Mouse (Mus musculus) olfactory bulb, adult 2 months (tissue): ENCODE data around the gene Ndufaf2. TPM values are rescaled to one million over a fixed set of nuclear protein-coding genes. Genes with fewer than 3 reads are reported as not detected.

ENCODE experiments used
- H3K27ac ChIP-seq: fragments of 200-500 bp; 2 replicates; pipeline ENCODE4 v1.5.1; 2012; ENCODE audit warnings: low read depth, low read length; ENCODE audit not compliant: insufficient read depth
- H3K4me1 ChIP-seq: fragments of 200-500 bp; 2 replicates; pipeline ENCODE4 v1.6.1; 2012; ENCODE audit warnings: low read length; ENCODE audit not compliant: control insufficient read depth, insufficient read depth
- H3K4me3 ChIP-seq: fragments of 200-500 bp; 2 replicates; pipeline ENCODE4 v1.5.1; 2012; ENCODE audit warnings: mild to moderate bottlenecking, low read depth, low read length, moderate library complexity; ENCODE audit not compliant: insufficient read depth
- CTCF ChIP-seq: fragments of 200-500 bp; IDR thresholded peaks from 2 replicates; pipeline ENCODE4 v1.5.1; 2012; ENCODE audit warnings: low read depth, mild to moderate bottlenecking, low read length, moderate library complexity; ENCODE audit not compliant: insufficient read depth
- POLR2A ChIP-seq: fragments of 200-500 bp; IDR thresholded peaks from 2 replicates; pipeline ENCODE4 v1.6.1; 2012; ENCODE audit warnings: mild to moderate bottlenecking, low read depth, low read length, moderate library complexity; ENCODE audit not compliant: insufficient read depth
- WGBS: fragments of 180-500 bp; shearing (Covaris S2); methylation state at CpG from one replicate; pipeline ENCODE4 v1.1.7; 2018; 5-methylcytosine and 5-hydroxymethylcytosine counted together
- polyA plus RNA-seq: library from polyadenylated mRNA; stranded (reverse); fragments of >200 nt; gene quantifications from 2 replicates; pipeline ENCODE4 v1.2.4, GENCODE M21; 2012; ENCODE audit warnings: low replicate concordance; ENCODE audit not compliant: missing spikeins, insufficient read depth, insufficient read length

Gene Ndufaf2
- polyA plus RNA-seq, 1 experiment: not detected

DNA sequence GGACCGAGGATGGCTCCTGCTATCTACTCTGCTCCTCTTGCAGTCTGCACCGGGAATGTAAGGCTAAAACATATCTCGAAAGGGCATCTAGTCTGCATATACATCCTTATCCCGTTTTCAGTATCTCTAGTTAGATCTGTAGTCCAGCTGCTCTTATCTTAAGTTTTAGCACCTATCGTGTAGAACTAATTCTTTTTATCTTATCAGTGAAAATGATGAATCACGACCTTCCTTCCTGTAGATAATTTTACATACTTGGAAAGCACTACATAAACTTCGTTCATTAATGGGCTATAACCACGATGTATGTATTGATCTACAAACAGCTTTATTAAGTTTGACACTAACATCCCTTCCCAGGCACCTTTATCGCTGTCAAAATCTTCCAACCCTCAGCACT is 118.5 kb downstream of the Ndufaf2 start:
- TF ChIP-seq CTCF (no peak), POLR2A (no peak)
- Histone ChIP-seq H3K4me3 (no peak overlapping the region), H3K4me1 (peaks cover 3% of the 10 kb centered on the region), H3K27ac (no peak overlapping the region)
- WGBS: 93% methylated on average over 9 of the region's 9 CpGs

DNA sequence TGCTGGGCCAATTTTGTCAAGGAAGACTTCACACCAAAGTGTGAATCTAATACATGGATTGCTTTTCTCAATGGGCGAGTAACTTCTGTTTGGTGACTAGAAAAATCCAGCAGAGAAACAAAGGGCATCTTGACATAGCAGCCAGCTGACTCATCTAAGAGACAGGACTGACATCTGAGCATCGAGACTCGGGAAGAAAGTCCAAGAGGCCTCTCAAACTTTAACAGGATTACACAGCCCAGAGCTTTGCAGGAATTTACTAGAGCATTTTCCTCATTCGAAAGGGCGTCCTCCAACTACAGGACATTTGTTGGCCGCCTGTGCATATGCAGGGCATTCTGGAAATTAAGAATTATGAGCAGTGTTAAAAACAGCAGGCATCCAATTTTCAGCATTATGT is 119.0 kb downstream of the Ndufaf2 start:
- Histone ChIP-seq H3K27ac (no peak overlapping the region), H3K4me1 (peaks cover 3% of the 10 kb centered on the region), H3K4me3 (no peak overlapping the region)
- 83% methylated on average over 6 of the region's 6 CpGs for WGBS
- TF ChIP-seq POLR2A (no peak), CTCF (no peak)

DNA sequence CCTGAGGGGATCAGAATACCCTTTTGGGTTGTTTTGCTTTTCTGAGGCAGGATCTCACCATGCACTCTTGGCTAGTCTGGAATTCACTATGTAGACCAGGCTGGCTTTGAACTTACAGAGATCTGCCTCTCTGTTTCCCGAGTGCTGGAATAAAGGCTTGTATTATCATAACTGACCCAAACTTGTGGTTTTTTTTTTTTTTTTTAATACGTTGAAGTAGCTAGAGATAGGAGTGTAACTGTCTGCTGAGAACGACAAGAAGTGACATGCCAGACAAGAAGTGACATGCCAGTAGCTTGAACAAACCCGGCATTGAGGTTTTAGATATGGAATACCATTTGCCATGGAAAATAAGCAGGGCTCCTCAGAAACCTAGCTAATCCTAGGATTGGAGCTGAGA is 125.6 kb downstream of the Ndufaf2 start:
- no peaks in the 10 kb centered on the region for H3K4me1 ChIP-seq
- no peak overlapping the region for H3K27ac ChIP-seq
- H3K4me3 ChIP-seq: no peak overlapping the region
- TF ChIP-seq CTCF (no peak), POLR2A (no peak)
- WGBS: 91% methylated on average over 4 of the region's 4 CpGs

DNA sequence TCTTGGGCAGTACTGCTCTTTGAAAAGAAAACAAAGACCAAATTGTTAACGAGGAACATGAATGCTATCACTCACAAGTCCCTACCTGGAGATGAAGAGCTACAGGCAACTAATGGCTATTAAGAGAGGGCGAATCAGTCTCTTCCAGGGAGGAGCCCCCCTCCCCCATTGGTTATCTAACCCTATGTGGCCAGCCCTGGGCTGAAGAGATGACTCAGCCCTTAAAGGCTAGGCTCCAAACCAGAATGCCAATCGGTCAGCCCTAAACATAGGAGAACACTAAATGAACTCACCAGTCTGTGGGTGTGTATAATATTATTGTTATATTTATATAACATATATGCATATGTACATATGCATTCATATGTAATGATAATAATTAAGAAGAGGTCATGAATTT is 132.6 kb downstream of the Ndufaf2 start:
- Histone ChIP-seq H3K4me1 (no peaks in the 10 kb centered on the region), H3K4me3 (no peak overlapping the region), H3K27ac (no peak overlapping the region)
- no peak for TF ChIP-seq POLR2A
- no peak for TF ChIP-seq CTCF
- 59% methylated on average over 3 of the region's 3 CpGs for WGBS

DNA sequence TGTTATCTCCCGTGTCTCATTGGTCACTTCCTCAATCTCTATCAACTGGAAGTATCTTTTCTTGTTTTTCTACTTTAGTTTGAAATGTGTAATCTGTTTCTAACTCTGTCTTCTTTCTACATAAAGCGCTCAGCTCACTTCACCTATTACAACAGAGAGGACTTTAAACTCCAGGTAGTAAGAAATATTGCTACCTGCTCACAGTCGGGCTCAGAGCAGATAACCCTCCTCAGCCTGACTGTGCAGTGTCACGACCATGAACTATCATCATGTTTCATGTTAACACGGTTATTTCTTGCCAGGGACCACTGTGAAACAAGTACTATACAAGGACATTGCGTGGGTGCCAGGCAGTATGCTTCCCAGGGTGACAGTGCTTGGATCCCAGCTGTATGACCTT is 141.1 kb downstream of the Ndufaf2 start:
- Histone ChIP-seq H3K4me1 (no peaks in the 10 kb centered on the region), H3K27ac (no peak overlapping the region), H3K4me3 (no peak overlapping the region)
- TF ChIP-seq CTCF (no peak), POLR2A (no peak)
- WGBS: 91% methylated on average over 6 of the region's 6 CpGs

DNA sequence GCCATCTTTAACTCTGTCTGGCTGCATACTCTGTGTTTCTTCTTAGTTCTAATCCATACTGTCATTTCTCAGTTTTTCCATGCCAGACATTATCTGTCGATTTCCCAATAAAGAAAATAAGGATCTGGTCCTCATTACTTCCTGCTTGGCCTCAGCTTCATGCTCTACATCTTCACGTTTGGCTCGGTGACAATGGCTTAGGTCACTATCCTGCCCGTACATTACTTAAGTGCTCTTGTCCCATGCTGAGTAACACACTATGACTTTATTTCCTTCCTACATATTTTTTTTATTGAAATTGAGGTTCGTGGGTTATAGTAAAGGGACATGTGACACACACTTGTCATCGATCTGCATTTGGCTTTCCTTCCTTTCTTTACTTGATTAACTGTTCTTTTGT is 143.3 kb downstream of the Ndufaf2 start:
- Histone ChIP-seq H3K27ac (no peak overlapping the region), H3K4me1 (no peaks in the 10 kb centered on the region), H3K4me3 (no peak overlapping the region)
- TF ChIP-seq POLR2A (no peak), CTCF (no peak)
- 85% methylated on average over 6 of the region's 6 CpGs for WGBS

DNA sequence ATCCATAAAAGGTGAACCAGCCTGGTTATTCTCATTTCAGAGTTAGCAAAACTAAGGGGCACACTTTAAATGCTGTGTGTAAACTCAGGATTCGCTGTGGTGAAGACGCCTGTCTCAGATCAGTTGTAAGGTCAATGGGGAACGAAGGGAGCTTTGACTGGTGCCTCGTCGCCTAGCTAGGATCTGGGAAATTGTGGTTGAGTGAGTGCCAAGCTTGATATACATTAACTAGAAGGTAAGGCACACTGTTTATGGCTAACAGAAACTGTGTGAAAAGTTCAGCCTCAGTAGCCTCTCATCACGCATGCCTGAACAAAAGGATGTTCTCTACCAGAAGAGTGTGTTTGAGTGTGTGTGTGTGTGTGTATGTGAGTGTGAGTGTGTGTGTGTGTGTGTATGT is 144.6 kb downstream of the Ndufaf2 start:
- Histone ChIP-seq H3K4me1 (no peaks in the 10 kb centered on the region), H3K27ac (no peak overlapping the region), H3K4me3 (no peak overlapping the region)
- no peak for TF ChIP-seq POLR2A
- no peak for TF ChIP-seq CTCF
- WGBS: 97% methylated on average over 6 of the region's 6 CpGs

DNA sequence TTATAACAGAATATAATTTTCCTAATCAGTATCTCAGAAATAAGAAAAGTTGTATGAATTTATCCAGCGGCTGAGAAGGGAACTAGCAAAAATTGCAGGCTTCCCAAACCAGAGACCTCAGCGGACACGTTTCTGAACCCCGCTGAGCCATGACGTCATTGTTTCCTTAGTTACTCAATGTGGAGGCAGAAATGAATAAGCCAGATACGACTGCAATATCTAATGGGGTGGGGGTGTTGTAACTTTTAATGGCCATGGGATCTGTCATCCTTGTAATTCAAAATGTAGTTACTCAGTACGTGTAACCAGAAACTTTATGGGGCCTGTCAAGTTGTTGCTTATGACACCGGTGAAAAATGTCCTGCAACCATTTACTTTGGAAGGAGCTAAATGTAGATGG is 145.3 kb downstream of the Ndufaf2 start:
- H3K27ac ChIP-seq: no peak overlapping the region
- no peak overlapping the region for H3K4me3 ChIP-seq
- H3K4me1 ChIP-seq: no peaks in the 10 kb centered on the region
- TF ChIP-seq CTCF (no peak), POLR2A (no peak)
- WGBS: 72% methylated on average over 8 of the region's 8 CpGs

DNA sequence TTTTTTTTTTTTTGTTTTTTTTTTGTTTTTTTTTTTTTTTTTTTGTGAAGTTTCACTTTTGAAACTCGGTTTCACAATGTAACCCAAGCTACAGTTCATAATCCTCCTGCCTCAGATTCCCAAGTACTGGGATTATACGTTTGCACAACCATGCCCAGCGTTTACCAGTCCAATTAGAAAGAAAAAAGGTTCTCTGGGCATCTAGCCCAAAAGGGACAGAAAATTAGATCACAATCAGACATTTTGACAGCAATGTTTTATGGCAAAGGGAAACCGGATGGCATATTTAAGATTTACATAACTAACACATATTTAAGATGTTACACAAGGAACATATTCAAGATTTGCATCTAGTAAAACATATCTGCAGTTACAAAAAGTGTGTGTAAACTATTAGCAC is 150.6 kb downstream of the Ndufaf2 start:
- 63% methylated on average over 4 of the region's 4 CpGs for WGBS
- TF ChIP-seq CTCF (no peak), POLR2A (no peak)
- no peaks in the 10 kb centered on the region for H3K4me1 ChIP-seq
- no peak overlapping the region for H3K4me3 ChIP-seq
- no peak overlapping the region for H3K27ac ChIP-seq

DNA sequence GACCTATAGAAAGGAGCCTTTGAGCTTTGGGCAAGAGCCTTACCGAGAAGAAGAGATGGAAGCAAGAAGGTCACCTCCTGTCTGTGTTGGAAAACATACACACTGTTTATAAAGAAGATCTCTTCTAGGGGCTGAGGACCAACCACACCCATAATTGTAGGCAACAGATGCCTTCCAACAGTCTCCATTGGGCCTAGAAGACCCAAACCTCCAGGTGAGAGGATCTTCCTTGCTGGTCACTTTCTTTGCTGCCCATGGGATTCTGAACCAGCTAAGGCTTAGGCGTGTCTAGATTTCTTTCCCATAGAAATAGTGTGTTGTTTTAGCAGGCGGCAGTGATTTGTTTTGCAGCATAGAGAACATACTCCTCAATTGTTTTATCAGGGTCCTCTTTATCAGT is 162.1 kb downstream of the Ndufaf2 start:
- no peaks in the 10 kb centered on the region for H3K4me1 ChIP-seq
- TF ChIP-seq CTCF (no peak), POLR2A (no peak)
- H3K27ac ChIP-seq: no peak overlapping the region
- WGBS: 96% methylated on average over 3 of the region's 3 CpGs
- H3K4me3 ChIP-seq: no peak overlapping the region
